Mouse (Mus musculus) ES-E14 (cell line): ENCODE data around the gene Arfip1.

Source experiments
- CHD2 ChIP-seq: IDR thresholded peaks from 2 replicates; pipeline ENCODE4 v1.6.1; 2014; ENCODE audit warnings: mild to moderate bottlenecking, low read depth, low read length, inconsistent platforms
- HCFC1 ChIP-seq: IDR thresholded peaks from 2 replicates; pipeline ENCODE4 v1.6.1; 2012; ENCODE audit warnings: low read length, inconsistent platforms, borderline replicate concordance; ENCODE audit not compliant: insufficient read depth
- MAFK ChIP-seq: IDR thresholded peaks from 2 replicates; pipeline ENCODE4 v1.6.1; 2014; ENCODE audit warnings: mild to moderate bottlenecking, low read depth, low read length, inconsistent platforms; ENCODE audit not compliant: insufficient read depth
- ZNF384 ChIP-seq: IDR thresholded peaks from 2 replicates; pipeline ENCODE4 v1.6.1; 2012; ENCODE audit warnings: low read depth, low read length, inconsistent platforms

DNA sequence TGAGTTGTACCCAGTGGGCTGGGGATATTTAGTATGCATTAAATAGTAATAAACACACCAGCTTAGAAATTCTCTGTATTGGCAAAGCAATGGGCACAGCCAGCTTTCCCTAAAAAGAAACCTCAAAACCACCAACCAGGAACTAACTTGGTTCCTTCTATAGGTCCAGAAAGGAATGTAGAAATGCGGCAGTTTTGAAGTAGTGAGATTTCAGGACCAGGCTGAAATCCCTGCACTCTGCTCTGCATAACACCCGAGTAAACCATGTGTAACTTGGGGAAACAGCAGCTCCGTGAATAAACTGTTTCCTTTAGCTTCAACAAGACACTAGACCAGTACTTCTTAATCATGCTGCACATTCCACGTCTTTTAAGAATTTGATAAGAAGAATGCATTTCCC lies 1.7 kb downstream of the Arfip1 start:
- no peak for TF ChIP-seq ZNF384
- TF ChIP-seq HCFC1 = no peak
- TF ChIP-seq CHD2 = no peak
- no peak for TF ChIP-seq MAFK
